Mouse (Mus musculus): Measurements from ENCODE around the gene Hsd11b1. TPM values are rescaled to one million over a fixed set of nuclear protein-coding genes. Genes with fewer than 3 reads are reported as not detected.

The Hsd11b1 gene
- polyA plus RNA-seq, 1 experiment from 2014 or later, result 2.1 TPM

DNA sequence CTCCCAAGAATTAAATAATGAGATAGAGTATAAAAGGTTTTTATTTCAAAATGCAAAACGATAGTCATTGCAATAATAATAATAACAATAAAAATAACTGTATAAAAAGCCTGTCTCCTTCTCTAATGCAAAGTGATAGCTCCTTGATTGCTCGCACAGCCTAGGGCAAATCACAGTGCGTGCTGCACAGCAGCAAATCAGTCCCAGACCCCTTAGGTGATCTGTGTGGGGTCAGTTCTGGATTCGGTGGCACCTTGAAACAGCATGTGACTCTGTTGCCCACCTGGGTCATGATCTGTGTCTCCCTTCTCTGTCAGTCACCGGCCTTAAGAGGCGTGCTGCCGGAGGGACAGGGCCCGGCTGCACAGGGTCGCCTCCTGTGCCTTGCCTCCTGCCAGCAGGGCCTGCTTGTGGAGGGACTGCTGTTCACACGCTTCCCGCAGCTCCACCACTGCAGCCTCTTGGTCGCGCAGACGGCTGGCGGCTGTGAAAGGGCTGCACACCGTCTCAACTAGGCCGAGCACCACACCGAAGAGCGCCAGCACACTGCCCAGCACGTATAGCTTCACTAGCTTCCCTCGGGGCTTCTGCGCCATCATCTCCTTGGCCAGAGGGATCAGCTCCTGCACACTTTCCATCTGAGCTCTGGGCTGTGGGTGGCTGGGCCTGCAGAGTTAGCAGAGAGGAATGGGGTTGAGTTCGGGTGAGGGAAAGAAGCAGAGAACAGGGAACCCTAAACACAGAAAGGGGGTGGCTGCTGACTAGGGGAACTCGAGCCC lies 8.5 kb upstream of the Hsd11b1 start:
- Histone ChIP-seq H3K4me3 (replicated peaks; ENCODE audit: low read length) (peak overlapping the region; percentile 52), H3K36me3 (ENCODE audit: control insufficient read depth, insufficient read depth, low read length) (no peaks in the 10 kb centered on the region), H3K9ac (ENCODE audit: low read length) (peak overlapping the region; percentile 79), H3K9me3 (replicated peaks; ENCODE audit: control insufficient read depth, low read length) (no peaks in the 10 kb centered on the region), H3K27ac (ENCODE audit: low read length) (peak overlapping the region; percentile 92), H3K27me3 (ENCODE audit: control insufficient read depth, insufficient read depth, low read length) (no peaks in the 10 kb centered on the region), H3K4me1 (ENCODE audit: control insufficient read depth, insufficient read depth, low read length) (peaks cover 18% of the 10 kb centered on the region), H3K4me2 (ENCODE audit: low read depth, low read length) (peak overlapping the region; percentile 71)
- peak; percentile 62; the same call in 1 of the 2 replicates for ATAC-seq (ENCODE audit: insufficient read depth, low FRiP score)
- WGBS, result 17% methylated on average over 24 of the region's 24 CpGs

DNA sequence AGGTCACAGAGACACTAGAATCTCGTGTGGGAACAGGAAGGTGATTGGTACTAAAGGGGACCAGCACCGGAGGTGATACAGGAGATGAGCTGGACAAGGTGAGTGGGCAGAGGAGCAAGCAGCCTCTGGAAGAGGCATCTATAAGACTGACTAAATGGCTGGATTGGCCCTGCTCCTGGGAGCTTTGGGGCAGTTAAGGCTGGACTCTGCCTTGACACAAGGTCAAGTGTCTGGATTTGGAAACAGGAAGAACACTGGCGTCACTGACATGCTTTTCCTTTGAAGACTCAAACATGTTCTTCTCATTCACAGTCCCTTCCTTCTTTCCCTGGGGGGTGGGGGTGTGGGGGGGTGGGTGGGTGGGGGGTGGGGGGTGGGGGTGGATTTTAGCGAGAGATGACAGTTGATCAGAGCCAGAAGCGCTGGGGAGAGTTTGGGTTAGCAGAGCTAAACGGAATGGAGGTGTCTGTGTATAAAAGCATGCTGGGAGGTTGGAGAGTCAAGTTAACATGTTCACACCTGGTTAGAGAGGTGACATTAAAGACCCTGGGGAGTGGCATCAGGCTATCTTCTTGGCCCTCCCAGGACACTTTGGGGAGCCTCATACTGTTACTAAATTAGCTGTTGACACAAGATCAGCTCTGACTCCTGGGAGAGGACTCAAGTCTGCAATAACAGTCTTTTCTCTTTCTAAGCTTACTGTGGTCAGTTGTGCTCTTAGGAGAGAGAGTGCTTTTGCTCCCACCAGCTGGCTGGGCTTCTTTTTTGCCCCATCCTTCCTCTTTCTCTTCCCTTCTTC lies 7.3 kb upstream of the Hsd11b1 start:
- Histone ChIP-seq H3K27me3 (ENCODE audit: control insufficient read depth, insufficient read depth, low read length) (no peaks in the 10 kb centered on the region), H3K4me1 (ENCODE audit: control insufficient read depth, insufficient read depth, low read length) (peaks cover 18% of the 10 kb centered on the region), H3K27ac (ENCODE audit: low read length) (peak overlapping the region; percentile 92; the same call in 1 of the 2 replicates), H3K36me3 (ENCODE audit: control insufficient read depth, insufficient read depth, low read length) (no peaks in the 10 kb centered on the region), H3K4me2 (ENCODE audit: low read depth, low read length) (peak overlapping the region; percentile 71), H3K9me3 (replicated peaks; ENCODE audit: control insufficient read depth, low read length) (no peaks in the 10 kb centered on the region), H3K9ac (ENCODE audit: low read length) (peak overlapping the region; percentile 79), H3K4me3 (replicated peaks; ENCODE audit: low read length) (peak overlapping the region; percentile 52)
- ATAC-seq (ENCODE audit: insufficient read depth, low FRiP score), result no peak
- WGBS, result 38% methylated on average over 6 of the region's 6 CpGs

DNA sequence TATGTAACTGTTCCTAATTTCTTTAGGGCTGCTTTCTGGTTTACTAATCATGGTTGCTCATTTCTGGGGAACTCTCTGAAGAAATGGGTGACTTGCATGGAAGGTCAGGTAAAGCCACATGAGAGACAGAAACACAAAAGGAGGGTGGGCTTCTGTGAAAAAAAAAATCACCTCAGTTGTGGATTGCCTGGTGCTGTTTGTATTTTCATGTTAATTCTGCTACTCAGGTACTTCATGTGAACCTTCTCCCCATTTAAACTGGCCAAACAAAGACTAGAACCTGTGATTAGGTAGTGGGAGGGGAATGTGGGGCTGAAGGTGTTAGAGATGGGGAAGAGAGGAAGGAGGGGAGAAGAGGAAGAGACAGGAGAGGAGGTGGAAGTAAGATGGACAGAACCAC lies 1.9 kb upstream of the Hsd11b1 start:
- H3K27ac ChIP-seq (ENCODE audit: low read length), result no peak overlapping the region
- ATAC-seq (ENCODE audit: insufficient read depth, low FRiP score), result no peak
- H3K9ac ChIP-seq (ENCODE audit: low read length), result no peak overlapping the region
- no peak overlapping the region for H3K4me3 ChIP-seq (replicated peaks; ENCODE audit: low read length)
- H3K27me3 ChIP-seq (ENCODE audit: control insufficient read depth, insufficient read depth, low read length), result no peaks in the 10 kb centered on the region
- H3K36me3 ChIP-seq (ENCODE audit: control insufficient read depth, insufficient read depth, low read length), result no peaks in the 10 kb centered on the region
- no peaks in the 10 kb centered on the region for H3K9me3 ChIP-seq (replicated peaks; ENCODE audit: control insufficient read depth, low read length)
- H3K4me1 ChIP-seq (ENCODE audit: control insufficient read depth, insufficient read depth, low read length), result peaks cover 8% of the 10 kb centered on the region; the same call in 1 of the 2 replicates
- no peak overlapping the region for H3K4me2 ChIP-seq (ENCODE audit: low read depth, low read length)

DNA sequence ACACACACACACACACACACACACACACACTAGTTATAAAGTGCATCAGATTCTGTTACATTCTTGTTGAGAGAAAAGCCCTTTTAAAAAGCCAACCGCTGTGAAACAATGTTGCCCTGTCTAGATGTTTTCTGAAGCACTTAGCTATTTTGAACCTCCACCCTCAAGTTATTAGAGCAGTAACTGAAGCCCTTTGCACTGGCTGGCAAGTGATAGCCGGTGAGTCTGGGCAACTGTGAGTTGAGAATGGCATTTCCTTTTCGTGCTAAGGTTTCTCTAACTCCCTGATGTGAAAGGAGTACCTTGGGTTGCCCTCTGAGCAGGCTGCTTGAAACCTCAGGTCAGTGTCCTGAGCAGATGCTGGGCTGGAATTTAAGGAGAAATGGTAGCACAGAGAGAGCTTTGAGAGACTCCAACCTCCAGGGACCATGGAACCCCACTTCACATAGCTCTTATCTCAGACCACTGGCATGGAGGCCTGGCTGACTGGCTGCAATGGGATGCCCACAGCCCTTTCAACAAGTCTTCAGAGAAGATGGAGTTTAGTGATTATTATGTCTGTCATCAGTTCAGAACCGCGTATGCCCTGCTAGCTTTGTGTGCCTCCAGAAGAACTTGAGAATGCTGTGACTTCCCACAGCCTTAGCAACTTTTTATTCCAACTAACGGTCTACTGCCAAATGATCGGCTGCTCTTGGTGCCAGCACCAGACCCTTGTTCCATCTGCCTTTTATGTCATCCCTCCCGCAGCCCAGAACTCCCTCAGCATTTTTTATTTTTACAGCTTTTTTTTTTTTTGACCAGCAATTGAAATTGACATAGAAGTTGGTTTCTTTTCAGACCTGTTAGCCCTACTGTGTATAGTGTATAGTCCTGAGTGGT lies 608 bp downstream of the Hsd11b1 start:
- WGBS, result 78% methylated on average over 8 of the region's 8 CpGs
- no peak overlapping the region for H3K9ac ChIP-seq (ENCODE audit: low read length)
- H3K27ac ChIP-seq (ENCODE audit: low read length), result no peak overlapping the region
- H3K36me3 ChIP-seq (ENCODE audit: control insufficient read depth, insufficient read depth, low read length), result no peaks in the 10 kb centered on the region
- no peaks in the 10 kb centered on the region for H3K9me3 ChIP-seq (replicated peaks; ENCODE audit: control insufficient read depth, low read length)
- peaks cover 8% of the 10 kb centered on the region; the same call in 1 of the 2 replicates for H3K4me1 ChIP-seq (ENCODE audit: control insufficient read depth, insufficient read depth, low read length)
- no peak overlapping the region for H3K4me3 ChIP-seq (replicated peaks; ENCODE audit: low read length)
- H3K27me3 ChIP-seq (ENCODE audit: control insufficient read depth, insufficient read depth, low read length), result no peaks in the 10 kb centered on the region
- ATAC-seq (ENCODE audit: insufficient read depth, low FRiP score), result no peak
- H3K4me2 ChIP-seq (ENCODE audit: low read depth, low read length), result no peak overlapping the region

DNA sequence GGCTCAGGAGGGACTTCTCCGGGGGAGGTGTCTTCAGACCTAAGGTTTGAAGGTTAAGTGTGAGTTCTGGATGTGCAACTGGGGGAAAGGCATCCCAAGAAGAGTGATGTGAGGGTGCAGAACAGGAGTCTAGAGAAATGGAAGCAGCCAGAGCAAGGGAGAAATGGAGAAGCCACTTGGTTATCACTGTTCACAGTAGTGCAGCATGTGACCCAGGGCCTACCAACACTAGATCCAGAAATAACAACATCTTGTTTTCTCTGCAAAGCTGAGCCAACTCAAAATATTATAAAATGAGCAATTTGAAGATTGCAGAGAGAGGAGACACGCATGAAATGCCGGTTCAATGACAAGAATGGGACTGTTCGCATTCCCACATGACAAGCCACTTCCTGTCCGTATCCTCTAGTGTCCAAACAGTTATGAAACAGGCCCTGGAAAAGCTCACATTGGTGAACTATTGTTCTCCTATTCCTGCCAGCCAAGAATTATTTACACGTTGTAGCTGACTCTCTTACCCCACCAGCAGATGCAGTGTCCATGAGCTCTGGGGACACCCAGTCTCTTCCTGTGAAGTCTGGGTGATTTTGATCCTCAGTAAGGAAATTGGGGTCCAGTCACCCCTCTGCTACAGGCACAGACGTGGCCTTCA lies 1.9 kb downstream of the Hsd11b1 start:
- Histone ChIP-seq H3K4me3 (replicated peaks; ENCODE audit: low read length) (no peak overlapping the region), H3K27ac (ENCODE audit: low read length) (no peak overlapping the region), H3K27me3 (ENCODE audit: control insufficient read depth, insufficient read depth, low read length) (no peaks in the 10 kb centered on the region), H3K9ac (ENCODE audit: low read length) (no peak overlapping the region), H3K4me2 (ENCODE audit: low read depth, low read length) (no peak overlapping the region), H3K36me3 (ENCODE audit: control insufficient read depth, insufficient read depth, low read length) (no peaks in the 10 kb centered on the region), H3K4me1 (ENCODE audit: control insufficient read depth, insufficient read depth, low read length) (peaks cover 8% of the 10 kb centered on the region; the same call in 1 of the 2 replicates), H3K9me3 (replicated peaks; ENCODE audit: control insufficient read depth, low read length) (no peaks in the 10 kb centered on the region)
- 0 out of 2 replicates have a peak, but pooled peaks have one; percentile 37 for ATAC-seq (ENCODE audit: insufficient read depth, low FRiP score)
- WGBS, result 59% methylated on average over 7 of the region's 7 CpGs

DNA sequence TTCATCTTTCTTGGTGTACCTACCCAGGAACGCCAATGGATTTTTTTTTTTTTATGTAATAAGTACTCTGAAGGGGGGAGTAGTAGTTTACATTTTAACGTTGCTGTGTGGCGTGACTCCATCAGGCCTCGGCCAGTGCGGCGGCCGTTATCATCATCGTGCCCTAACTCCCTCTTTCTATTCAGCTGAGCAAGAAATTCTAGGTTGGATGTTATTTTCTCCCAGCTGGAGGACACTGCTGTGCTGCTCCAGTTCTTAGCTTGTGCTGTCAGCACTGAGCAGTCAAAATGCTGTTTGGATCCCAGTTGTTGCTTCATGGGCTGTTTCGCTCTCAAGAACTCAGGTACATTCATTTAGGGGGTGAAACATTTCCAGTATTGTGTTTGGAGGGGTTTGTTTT lies 4.3 kb downstream of the Hsd11b1 start:
- no peak for ATAC-seq (ENCODE audit: insufficient read depth, low FRiP score)
- H3K36me3 ChIP-seq (ENCODE audit: control insufficient read depth, insufficient read depth, low read length), result no peaks in the 10 kb centered on the region
- no peak overlapping the region for H3K4me2 ChIP-seq (ENCODE audit: low read depth, low read length)
- H3K4me3 ChIP-seq (replicated peaks; ENCODE audit: low read length), result no peak overlapping the region
- WGBS, result 77% methylated on average over 9 of the region's 9 CpGs
- no peaks in the 10 kb centered on the region for H3K27me3 ChIP-seq (ENCODE audit: control insufficient read depth, insufficient read depth, low read length)
- no peak overlapping the region for H3K9ac ChIP-seq (ENCODE audit: low read length)
- H3K9me3 ChIP-seq (replicated peaks; ENCODE audit: control insufficient read depth, low read length), result no peaks in the 10 kb centered on the region
- H3K4me1 ChIP-seq (ENCODE audit: control insufficient read depth, insufficient read depth, low read length), result peaks cover 12% of the 10 kb centered on the region; the same call in 1 of the 2 replicates
- no peak overlapping the region for H3K27ac ChIP-seq (ENCODE audit: low read length)

DNA sequence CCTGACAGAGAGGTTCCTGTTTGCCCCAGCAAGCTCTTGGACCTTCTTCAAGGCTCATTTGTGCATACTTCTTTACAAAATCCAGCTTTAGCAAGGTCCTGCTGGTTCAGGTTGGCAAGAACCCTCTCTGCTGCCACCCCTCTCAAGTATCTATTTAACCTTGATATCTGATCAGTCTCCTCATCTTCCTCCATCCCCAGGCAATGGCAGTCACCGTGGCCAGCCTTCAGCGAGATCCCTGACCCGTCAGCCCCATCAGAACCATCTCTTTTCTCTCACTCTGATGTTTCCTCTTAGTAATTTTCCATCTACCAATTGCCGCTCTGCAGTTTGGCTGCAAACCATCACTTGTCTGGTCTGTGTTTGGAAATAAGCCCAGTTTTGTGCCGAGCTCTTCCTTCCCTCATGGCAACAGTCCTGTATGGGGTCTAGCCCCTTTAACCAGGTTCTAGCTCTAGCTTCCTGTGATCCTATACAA lies 7.2 kb downstream of the Hsd11b1 start:
- Histone ChIP-seq H3K27me3 (ENCODE audit: control insufficient read depth, insufficient read depth, low read length) (no peaks in the 10 kb centered on the region), H3K9ac (ENCODE audit: low read length) (no peak overlapping the region), H3K4me3 (replicated peaks; ENCODE audit: low read length) (no peak overlapping the region), H3K9me3 (replicated peaks; ENCODE audit: control insufficient read depth, low read length) (no peaks in the 10 kb centered on the region), H3K4me2 (ENCODE audit: low read depth, low read length) (no peak overlapping the region), H3K4me1 (ENCODE audit: control insufficient read depth, insufficient read depth, low read length) (0 out of 2 replicates have a peak, but pooled peaks cover 4% of the 10 kb centered on the region), H3K36me3 (ENCODE audit: control insufficient read depth, insufficient read depth, low read length) (no peaks in the 10 kb centered on the region), H3K27ac (ENCODE audit: low read length) (no peak overlapping the region)
- WGBS, result 54% methylated on average over 5 of the region's 5 CpGs
- ATAC-seq (ENCODE audit: insufficient read depth, low FRiP score), result no peak

DNA sequence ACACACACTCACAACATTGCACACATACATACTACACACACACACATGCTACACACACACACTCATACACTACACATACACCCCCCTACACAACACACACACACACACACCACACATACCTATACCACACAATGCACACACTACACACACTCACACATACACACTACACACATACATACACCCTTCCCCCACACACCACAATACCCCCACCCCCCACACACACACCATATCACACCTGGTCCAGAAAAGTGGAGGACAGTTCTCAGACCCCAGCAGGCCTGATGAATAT lies 7.6 kb downstream of the Hsd11b1 start:
- Histone ChIP-seq H3K36me3 (ENCODE audit: control insufficient read depth, insufficient read depth, low read length) (no peaks in the 10 kb centered on the region), H3K27me3 (ENCODE audit: control insufficient read depth, insufficient read depth, low read length) (no peaks in the 10 kb centered on the region), H3K27ac (ENCODE audit: low read length) (no peak overlapping the region), H3K9me3 (replicated peaks; ENCODE audit: control insufficient read depth, low read length) (no peaks in the 10 kb centered on the region), H3K4me2 (ENCODE audit: low read depth, low read length) (no peak overlapping the region), H3K4me1 (ENCODE audit: control insufficient read depth, insufficient read depth, low read length) (0 out of 2 replicates have a peak, but pooled peaks cover 4% of the 10 kb centered on the region), H3K9ac (ENCODE audit: low read length) (no peak overlapping the region), H3K4me3 (replicated peaks; ENCODE audit: low read length) (no peak overlapping the region)
- peak; percentile 34; the same call in 1 of the 2 replicates for ATAC-seq (ENCODE audit: insufficient read depth, low FRiP score)
